Mouse (Mus musculus) heart, embryonic 15.5 days (tissue): ENCODE measurements around the gene Icam1. TPM values are rescaled to one million over a fixed set of nuclear protein-coding genes. Genes with fewer than 3 reads are reported as not detected.
A peak's percentile ranks its signal among the peaks of the same experiment; 100 is the strongest.
"Not testable (repeated sequence)": the region's sequence is repeated elsewhere in the genome, so short reads cannot be mapped to it uniquely, and the experiment has no call there.

Source experiments
- ATAC-seq: fragments of 200-750 bp; cut with Nextera tagmentation; replicated peaks from 2 replicates; pipeline ENCODE4 v1.8.0; 2017; ENCODE audit warnings: low read depth, moderate TSS enrichment; ENCODE audit not compliant: insufficient number of reproducible peaks, insufficient read depth, low FRiP score
- H3K27ac ChIP-seq: fragments of 300-500 bp; sonication (generic); 2 replicates; pipeline ENCODE4 v1.5.1; 2015; ENCODE audit warnings: mild to moderate bottlenecking, inconsistent platforms
- H3K27me3 ChIP-seq: fragments of 300-500 bp; sonication (generic); 2 replicates; pipeline ENCODE4 v1.6.1; 2015; ENCODE audit warnings: inconsistent platforms
- H3K36me3 ChIP-seq: fragments of 300-500 bp; sonication (generic); 2 replicates; pipeline ENCODE4 v1.6.1; 2015; ENCODE audit warnings: mild to moderate bottlenecking, inconsistent platforms
- H3K4me1 ChIP-seq: fragments of 300-500 bp; sonication (generic); replicated peaks from 2 replicates; pipeline ENCODE4 v1.6.1; 2015; ENCODE audit warnings: inconsistent platforms
- H3K4me2 ChIP-seq: fragments of 300-500 bp; sonication (generic); 2 replicates; pipeline ENCODE4 v1.6.1; 2015; ENCODE audit warnings: inconsistent platforms, mild to moderate bottlenecking, moderate library complexity
- H3K4me3 ChIP-seq: fragments of 300-500 bp; sonication (generic); 2 replicates; pipeline ENCODE4 v1.5.1; 2015; ENCODE audit warnings: mild to moderate bottlenecking, inconsistent platforms
- H3K9ac ChIP-seq: fragments of 300-500 bp; sonication (generic); 2 replicates; pipeline ENCODE4 v1.6.1; 2015; ENCODE audit warnings: mild to moderate bottlenecking, inconsistent platforms
- H3K9me3 ChIP-seq: fragments of 300-500 bp; sonication (generic); replicated peaks from 2 replicates; pipeline ENCODE4 v1.6.1; 2016; ENCODE audit warnings: inconsistent platforms
- WGBS: fragments of 180-500 bp; shearing (Covaris S2); methylation state at CpG from one replicate; pipeline ENCODE4 v1.1.7; 2015; ENCODE audit warnings: mixed read lengths; 5-methylcytosine and 5-hydroxymethylcytosine counted together
- polyA plus RNA-seq: library from polyadenylated mRNA; unstranded; fragments of >200 nt; fragmentation: Nextera tagmentation; extraction: Ambion mirVana; gene quantifications from 2 replicates; pipeline ENCODE4 v1.2.1, GENCODE M21; 2015

Icam1 gene
- polyA plus RNA-seq, 1 experiment from 2014 or later: 13.2 TPM

GRCm38 (mm10) chr9:21035586-21035985 is 19.8 kb downstream of the Icam1 start:
- Histone ChIP-seq H3K9ac (no peak overlapping the region), H3K4me1 (peaks cover 62% of the 10 kb centered on the region), H3K4me3 (no peak overlapping the region; the same call in 1 of the 2 replicates), H3K9me3 (no peaks in the 10 kb centered on the region), H3K36me3 (no peaks in the 10 kb centered on the region), H3K4me2 (no peak overlapping the region), H3K27me3 (peaks cover 84% of the 10 kb centered on the region), H3K27ac (no peak overlapping the region)
- ATAC-seq: no peak
- WGBS: 35% methylated on average over 9 of the region's 9 CpGs

- Histone ChIP-seq H3K4me2 (peak overlapping the region; percentile 73), H3K9me3 (no peaks in the 10 kb centered on the region), H3K4me1 (peaks cover 56% of the 10 kb centered on the region), H3K36me3 (no peaks in the 10 kb centered on the region), H3K9ac (0 out of 2 replicates have a peak overlapping the region, but pooled peaks have one; percentile 35), H3K27ac (no peak overlapping the region), H3K4me3 (no peak overlapping the region), H3K27me3 (peaks cover 84% of the 10 kb centered on the region)
- no peak for ATAC-seq
- WGBS: 14% methylated on average over 20 of the region's 20 CpGs
Observed at GRCm38 (mm10) chr9:21036161-21036560, 20.4 kb downstream of the Icam1 start.

DNA sequence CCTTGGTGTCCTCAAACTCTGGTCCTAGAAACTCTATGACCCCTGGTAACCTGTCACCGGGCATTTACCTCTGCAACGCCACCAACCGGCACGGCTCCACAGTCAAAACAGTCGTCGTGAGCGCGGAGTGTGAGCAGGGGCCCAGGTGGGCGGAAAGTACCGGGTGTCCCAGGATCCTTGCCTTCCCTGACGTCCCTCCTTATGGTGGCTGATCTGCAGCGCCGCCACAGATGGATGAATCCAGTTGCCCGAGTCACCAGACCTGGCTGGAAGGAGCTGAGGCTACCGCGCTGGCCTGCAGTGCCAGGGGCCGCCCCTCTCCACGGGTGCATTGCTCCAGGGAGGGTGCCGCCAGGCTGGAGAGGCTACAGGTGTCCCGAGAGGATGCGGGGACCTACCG is 20.9 kb downstream of the Icam1 start:
- H3K9me3 ChIP-seq: no peaks in the 10 kb centered on the region
- H3K4me1 ChIP-seq: peaks cover 51% of the 10 kb centered on the region
- H3K4me2 ChIP-seq: peak overlapping the region; percentile 73
- H3K27me3 ChIP-seq: peaks cover 82% of the 10 kb centered on the region
- 5% methylated on average over 22 of the region's 22 CpGs for WGBS
- ATAC-seq: no peak
- H3K27ac ChIP-seq: no peak overlapping the region
- H3K4me3 ChIP-seq: peak overlapping the region; percentile 45
- no peaks in the 10 kb centered on the region for H3K36me3 ChIP-seq
- H3K9ac ChIP-seq: peak overlapping the region; percentile 35; the same call in 1 of the 2 replicates

- ATAC-seq: peak; percentile 71
- Histone ChIP-seq H3K4me2 (peak overlapping the region; percentile 73), H3K27me3 (peaks cover 73% of the 10 kb centered on the region), H3K9me3 (no peaks in the 10 kb centered on the region), H3K36me3 (no peaks in the 10 kb centered on the region), H3K4me3 (peak overlapping the region; percentile 45), H3K27ac (no peak overlapping the region), H3K9ac (peak overlapping the region; percentile 31; the same call in 1 of the 2 replicates), H3K4me1 (peaks cover 43% of the 10 kb centered on the region)
- 3% methylated on average over 31 of the region's 31 CpGs for WGBS
Observed at GRCm38 (mm10) chr9:21037481-21037891, 21.7 kb downstream of the Icam1 start.

DNA sequence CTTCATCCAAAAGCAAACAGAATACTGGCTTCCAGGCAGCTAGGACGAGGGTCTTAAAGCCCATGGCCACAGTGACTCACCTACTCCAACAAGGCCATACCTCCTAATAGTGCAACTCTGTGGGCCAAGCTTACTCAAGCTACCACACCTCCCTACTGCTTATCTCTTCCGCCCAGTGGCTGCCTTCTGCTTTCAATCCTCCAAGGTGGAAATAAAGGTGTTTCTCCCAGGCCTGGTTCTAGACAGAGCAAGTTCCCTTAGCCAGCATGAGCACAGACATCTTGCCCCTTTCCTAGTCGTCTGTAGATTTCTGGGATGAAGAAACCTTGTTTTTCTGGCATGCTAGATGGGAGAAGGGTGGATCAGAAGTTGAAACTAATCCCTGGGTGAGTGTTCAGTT is 24.0 kb downstream of the Icam1 start:
- Histone ChIP-seq H3K9ac (no peak overlapping the region), H3K27ac (no peak overlapping the region), H3K36me3 (no peaks in the 10 kb centered on the region), H3K9me3 (no peaks in the 10 kb centered on the region), H3K4me2 (no peak overlapping the region), H3K27me3 (peaks cover 52% of the 10 kb centered on the region), H3K4me3 (no peak overlapping the region), H3K4me1 (peaks cover 31% of the 10 kb centered on the region)
- WGBS: 77% methylated on average over 3 of the region's 3 CpGs
- ATAC-seq: no peak

DNA sequence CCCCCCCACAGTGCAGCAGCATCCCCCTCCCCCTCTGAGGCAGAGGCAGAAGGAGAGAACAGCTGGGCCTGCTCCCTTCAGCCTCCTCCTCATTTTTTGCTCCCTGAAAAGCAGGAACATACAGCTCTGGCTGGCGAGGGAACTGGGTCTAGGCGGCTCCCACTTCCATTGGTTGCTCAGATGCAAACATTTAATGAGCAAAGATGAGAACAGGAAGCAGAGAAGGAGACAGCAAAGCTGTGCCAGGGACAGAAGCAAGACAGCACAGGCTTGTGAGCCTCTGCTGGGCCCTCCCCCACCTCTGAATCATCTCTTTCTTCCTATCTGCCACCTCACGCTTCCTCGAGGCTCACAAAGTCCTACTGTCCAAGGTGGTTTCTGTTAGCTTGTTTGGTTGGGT is 25.5 kb downstream of the Icam1 start:
- Histone ChIP-seq H3K9me3 (no peaks in the 10 kb centered on the region), H3K4me1 (peaks cover 23% of the 10 kb centered on the region), H3K36me3 (no peaks in the 10 kb centered on the region), H3K27me3 (peaks cover 37% of the 10 kb centered on the region), H3K4me2 (no peak overlapping the region), H3K27ac (no peak overlapping the region), H3K4me3 (no peak overlapping the region), H3K9ac (no peak overlapping the region)
- WGBS: 41% methylated on average over 4 of the region's 4 CpGs
- ATAC-seq: no peak

DNA sequence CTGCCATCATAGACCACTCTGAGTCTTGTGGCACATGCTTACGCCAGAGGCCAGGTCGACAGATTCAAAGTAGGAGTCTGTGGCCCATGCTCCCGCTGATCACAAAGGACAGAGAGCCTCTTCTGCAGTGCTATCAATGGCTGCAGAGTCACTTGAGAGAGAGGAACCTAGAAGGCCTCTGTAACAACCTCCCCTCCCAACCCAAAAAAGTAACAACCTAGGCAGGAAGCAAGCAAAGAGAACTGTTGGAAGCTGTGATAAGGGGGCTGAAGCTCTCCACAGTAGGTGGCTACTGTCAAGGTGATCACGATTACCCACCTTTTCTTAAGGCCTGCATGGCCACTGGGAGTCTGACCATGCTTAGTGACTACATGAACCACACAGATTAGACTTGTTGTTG is 27.8 kb downstream of the Icam1 start:
- H3K4me2 ChIP-seq: no peak overlapping the region
- H3K4me1 ChIP-seq: peaks cover 1% of the 10 kb centered on the region
- 81% methylated on average over 4 of the region's 4 CpGs for WGBS
- H3K36me3 ChIP-seq: no peaks in the 10 kb centered on the region
- no peak overlapping the region for H3K9ac ChIP-seq
- peaks cover 14% of the 10 kb centered on the region for H3K27me3 ChIP-seq
- H3K4me3 ChIP-seq: no peak overlapping the region
- ATAC-seq: no peak
- no peak overlapping the region for H3K27ac ChIP-seq
- H3K9me3 ChIP-seq: no peaks in the 10 kb centered on the region

GRCm38 (mm10) chr9:21044785-21045184 is 29.0 kb downstream of the Icam1 start:
- ATAC-seq: not testable (repeated sequence)
- 55% methylated on average over 1 of the region's 1 CpGs for WGBS

DNA sequence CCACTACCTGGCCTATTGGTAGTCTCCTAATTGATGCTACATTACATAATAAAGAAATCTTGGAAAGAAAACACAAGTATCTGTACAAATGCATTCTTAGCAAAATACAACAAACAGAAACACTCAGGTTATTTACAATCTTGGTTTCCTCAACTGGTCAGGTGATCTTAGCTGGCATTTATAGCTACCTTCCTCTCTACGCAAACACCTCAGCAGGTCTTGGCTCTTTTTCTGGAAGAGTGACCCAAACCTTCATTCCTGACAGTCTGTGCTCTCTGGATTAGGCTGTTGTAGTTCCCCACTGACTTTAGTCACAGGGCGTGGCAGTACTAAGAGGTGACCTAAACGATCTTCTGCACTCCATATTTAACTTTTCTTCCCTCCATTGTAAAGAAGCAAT is 29.4 kb downstream of the Icam1 start:
- Histone ChIP-seq H3K9me3 (no peaks in the 10 kb centered on the region), H3K9ac (no peak overlapping the region), H3K27ac (no peak overlapping the region), H3K36me3 (no peaks in the 10 kb centered on the region), H3K4me2 (no peak overlapping the region), H3K4me1 (no peaks in the 10 kb centered on the region), H3K4me3 (no peak overlapping the region), H3K27me3 (0 out of 2 replicates have a peak, but pooled peaks cover 3% of the 10 kb centered on the region)
- WGBS: 69% methylated on average over 3 of the region's 3 CpGs
- no peak for ATAC-seq

More at GRCm38 (mm10) chr9:21044785-21045184, 29.0 kb downstream of the Icam1 start:
- not testable (repeated sequence) for H3K27ac ChIP-seq, H3K4me3 ChIP-seq, H3K4me1 ChIP-seq, H3K27me3 ChIP-seq, H3K9ac ChIP-seq, H3K36me3 ChIP-seq, H3K9me3 ChIP-seq, H3K4me2 ChIP-seq

- Histone ChIP-seq H3K4me1 (no peaks in the 10 kb centered on the region), H3K27me3 (no peaks in the 10 kb centered on the region), H3K9me3 (no peaks in the 10 kb centered on the region), H3K36me3 (no peaks in the 10 kb centered on the region), H3K4me2 (no peak overlapping the region), H3K27ac (no peak overlapping the region), H3K9ac (no peak overlapping the region), H3K4me3 (no peak overlapping the region)
- ATAC-seq: no peak
- 52% methylated on average over 10 of the region's 10 CpGs for WGBS
Observed at GRCm38 (mm10) chr9:21051578-21051977, 35.8 kb downstream of the Icam1 start.

- Histone ChIP-seq H3K9me3 (no peaks in the 10 kb centered on the region), H3K27me3 (no peaks in the 10 kb centered on the region), H3K4me1 (no peaks in the 10 kb centered on the region), H3K27ac (no peak overlapping the region), H3K36me3 (peaks cover 31% of the 10 kb centered on the region), H3K4me3 (no peak overlapping the region), H3K4me2 (no peak overlapping the region), H3K9ac (no peak overlapping the region)
- WGBS: 80% methylated on average over 2 of the region's 2 CpGs
- no peak for ATAC-seq
Observed at GRCm38 (mm10) chr9:21062928-21063327, 47.1 kb downstream of the Icam1 start.

GRCm38 (mm10) chr9:21067006-21067684 is 51.4 kb downstream of the Icam1 start, which contains the start of gene Zglp1:
Gene Zglp1, minus strand, starts transcription at chr9:21067093.
- Histone ChIP-seq H3K9me3 (no peaks in the 10 kb centered on the region), H3K4me2 (no peak within 1 kb of the TSS), H3K9ac (no peak within 1 kb of the TSS), H3K4me3 (no peak within 1 kb of the TSS), H3K4me1 (peaks cover 6% of the 10 kb centered on the region), H3K27ac (no peak within 1 kb of the TSS), H3K36me3 (peaks cover 27% of the 10 kb centered on the region), H3K27me3 (no peaks in the 10 kb centered on the region)
- 81% methylated on average over 27 of the region's 27 CpGs for WGBS
- ATAC-seq: no peak
